Mouse (Mus musculus): ENCODE results near the gene Zfp46. TPM values are rescaled to one million over a fixed set of nuclear protein-coding genes. Genes with fewer than 3 reads are reported as not detected.

Gene Zfp46
- polyA plus RNA-seq, 1 experiment from 2014 or later, result 5.5 TPM

DNA sequence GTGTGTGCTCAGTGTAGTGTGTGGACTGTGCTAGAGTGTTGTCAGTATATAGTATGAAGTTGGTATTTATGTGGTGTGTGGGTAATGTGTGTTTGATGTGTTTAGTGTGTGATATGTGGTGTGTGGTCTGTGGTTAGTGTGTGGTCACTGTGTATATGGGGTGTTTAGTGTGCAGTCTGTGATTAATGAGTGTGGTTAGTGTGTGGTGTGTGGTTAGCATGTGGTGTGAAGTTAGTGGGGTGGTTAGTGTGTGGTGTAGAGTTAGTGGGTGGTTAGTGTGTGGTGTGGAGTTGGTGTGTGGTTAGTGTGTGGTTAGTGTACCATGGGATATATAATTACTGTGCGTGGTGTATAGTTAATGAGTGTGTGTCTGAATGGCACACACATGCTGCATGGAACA is 15.6 kb upstream of the Zfp46 start:
- Histone ChIP-seq H3K9me3 (replicated peaks) (peaks cover 5% of the 10 kb centered on the region; the same call in 1 of the 2 replicates), H3K4me3 (no peak overlapping the region), H3K4me2 (no peak overlapping the region), H3K9ac (no peak overlapping the region), H3K27ac (no peak overlapping the region), H3K27me3 (replicated peaks) (peaks cover 18% of the 10 kb centered on the region), H3K36me3 (peaks cover 10% of the 10 kb centered on the region; the same call in 1 of the 2 replicates), H3K4me1 (peaks cover 7% of the 10 kb centered on the region; the same call in 1 of the 2 replicates)
- WGBS (ENCODE audit: insufficient replicate concordance), result 55% methylated on average over 1 of the region's 1 CpGs
- ATAC-seq, result no peak

DNA sequence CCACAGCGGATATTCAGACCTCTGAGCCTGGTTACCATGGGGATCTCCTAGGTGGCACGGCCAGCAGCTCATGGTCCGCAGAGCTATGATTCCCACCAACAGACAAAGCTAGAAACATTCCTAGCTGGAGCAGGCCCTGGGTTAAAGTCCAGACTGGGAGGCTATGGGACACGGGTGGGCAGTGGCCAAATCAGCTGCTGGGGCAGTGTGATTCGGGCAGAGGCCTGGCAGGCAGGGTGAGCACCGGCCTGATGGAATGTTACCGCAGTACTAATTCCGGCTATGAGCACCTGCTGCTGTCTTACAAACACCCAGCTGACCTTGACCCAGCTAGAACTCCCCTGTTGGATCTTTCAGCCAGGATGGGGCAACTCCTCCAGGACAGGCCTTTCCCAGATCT is 13.8 kb upstream of the Zfp46 start:
- H3K4me2 ChIP-seq, result no peak overlapping the region
- H3K27ac ChIP-seq, result no peak overlapping the region
- ATAC-seq, result no peak
- 72% methylated on average over 8 of the region's 8 CpGs for WGBS (ENCODE audit: insufficient replicate concordance)
- peaks cover 10% of the 10 kb centered on the region; the same call in 1 of the 2 replicates for H3K36me3 ChIP-seq
- H3K9ac ChIP-seq, result no peak overlapping the region
- no peak overlapping the region for H3K4me3 ChIP-seq
- peaks cover 7% of the 10 kb centered on the region; the same call in 1 of the 2 replicates for H3K4me1 ChIP-seq
- H3K27me3 ChIP-seq (replicated peaks), result peaks cover 4% of the 10 kb centered on the region; the same call in 1 of the 2 replicates
- peaks cover 5% of the 10 kb centered on the region; the same call in 1 of the 2 replicates for H3K9me3 ChIP-seq (replicated peaks)

DNA sequence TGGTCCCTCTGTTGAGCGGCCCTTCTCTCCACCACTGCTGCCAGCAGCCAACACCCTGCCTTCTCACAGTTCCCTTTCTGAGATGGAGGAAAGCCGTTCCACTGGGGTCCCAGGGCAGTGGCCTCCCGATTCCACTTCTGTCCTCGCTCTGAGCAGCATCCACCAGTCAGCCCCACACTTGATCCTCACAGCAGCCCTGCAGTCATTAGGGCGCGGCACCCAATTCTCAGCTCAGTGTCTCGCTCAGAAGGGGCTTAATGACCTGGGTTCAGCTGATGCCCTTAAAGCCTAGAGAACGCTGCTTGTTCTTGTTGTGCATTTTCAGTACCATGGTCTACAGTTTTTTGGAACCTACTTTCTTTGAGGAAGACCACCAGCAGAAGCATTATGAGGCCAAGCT is 3.4 kb upstream of the Zfp46 start:
- Histone ChIP-seq H3K36me3 (no peaks in the 10 kb centered on the region), H3K27me3 (replicated peaks) (peaks cover 38% of the 10 kb centered on the region), H3K4me3 (no peak overlapping the region), H3K27ac (no peak overlapping the region), H3K4me2 (no peak overlapping the region), H3K9me3 (replicated peaks) (no peaks in the 10 kb centered on the region), H3K4me1 (peaks cover 17% of the 10 kb centered on the region), H3K9ac (no peak overlapping the region)
- no peak for ATAC-seq
- 69% methylated on average over 8 of the region's 8 CpGs for WGBS (ENCODE audit: insufficient replicate concordance)

DNA sequence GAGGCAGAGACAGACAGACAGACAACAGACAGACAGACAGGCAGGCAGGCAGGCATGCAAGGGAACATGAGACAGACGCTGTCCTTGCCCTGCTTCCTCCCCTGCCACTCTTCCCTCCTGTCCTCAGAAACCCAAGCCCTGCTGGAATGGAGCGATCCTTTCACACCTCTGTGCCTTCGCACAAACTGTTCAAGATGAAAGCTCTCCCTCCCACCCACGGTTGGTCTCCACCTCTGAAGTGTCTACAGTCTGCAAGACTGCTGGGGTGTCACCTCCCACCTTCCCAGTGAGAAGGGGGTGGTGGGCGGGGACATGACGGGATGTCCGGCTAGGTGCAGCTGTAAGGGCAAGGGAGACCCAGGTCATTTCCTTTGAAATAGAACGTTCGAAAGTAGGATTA is 2.9 kb upstream of the Zfp46 start:
- 53% methylated on average over 9 of the region's 9 CpGs for WGBS (ENCODE audit: insufficient replicate concordance)
- no peak overlapping the region for H3K4me3 ChIP-seq

DNA sequence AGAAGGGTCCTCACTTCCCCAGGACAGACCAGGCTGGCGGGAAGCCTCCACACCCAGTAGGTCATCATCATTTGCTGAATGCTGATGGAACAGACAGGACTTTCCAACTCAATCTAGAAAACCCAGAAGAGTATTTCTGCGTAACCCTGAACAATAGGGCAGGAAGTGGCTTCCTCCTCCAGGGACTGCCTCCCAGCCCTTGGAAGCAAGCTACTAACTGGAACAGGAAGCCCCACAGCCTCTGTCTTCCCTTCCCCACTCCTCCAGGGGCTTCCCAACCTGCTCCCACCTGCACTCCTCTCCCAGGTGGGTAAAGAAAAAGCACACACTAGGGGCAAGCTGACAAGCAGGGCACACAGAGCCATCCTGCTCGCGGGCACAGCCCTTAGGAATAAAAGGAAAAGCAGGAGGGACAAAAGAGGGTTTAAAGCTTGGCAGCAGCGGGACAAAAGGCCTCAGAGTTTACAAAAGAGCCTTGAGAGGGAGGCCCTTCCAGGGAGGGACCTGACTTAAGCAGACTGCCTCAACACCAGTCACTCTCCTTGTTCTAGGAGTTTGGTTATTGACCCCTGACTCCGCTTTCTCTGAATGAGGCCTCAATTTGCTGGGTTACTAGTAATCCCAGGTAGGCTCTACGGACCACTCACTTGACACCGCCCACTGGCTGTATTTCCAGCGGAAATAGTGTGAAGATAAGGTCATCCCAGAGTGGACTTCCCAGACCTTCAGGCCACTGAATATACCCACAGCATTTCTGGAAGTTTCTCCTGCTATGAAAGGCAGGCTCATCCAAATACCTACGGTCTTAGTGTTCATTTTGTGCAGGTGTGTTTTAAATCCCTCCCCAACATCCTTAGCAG is 1.6 kb upstream of the Zfp46 start:
- Histone ChIP-seq H3K4me3 (no peak overlapping the region), H3K27ac (peak overlapping the region; percentile 34), H3K36me3 (peaks cover 7% of the 10 kb centered on the region), H3K9ac (no peak overlapping the region), H3K4me1 (peaks cover 27% of the 10 kb centered on the region), H3K9me3 (replicated peaks) (no peaks in the 10 kb centered on the region), H3K4me2 (no peak overlapping the region), H3K27me3 (replicated peaks) (peaks cover 23% of the 10 kb centered on the region)
- 45% methylated on average over 10 of the region's 10 CpGs for WGBS (ENCODE audit: insufficient replicate concordance)
- no peak for ATAC-seq

More for the DNA sequence above, 2.9 kb upstream of the Zfp46 start:
- H3K27ac ChIP-seq, result no peak overlapping the region
- H3K4me2 ChIP-seq, result no peak overlapping the region
- H3K36me3 ChIP-seq, result no peaks in the 10 kb centered on the region
- ATAC-seq, result no peak
- H3K9me3 ChIP-seq (replicated peaks), result no peaks in the 10 kb centered on the region
- peaks cover 21% of the 10 kb centered on the region for H3K4me1 ChIP-seq
- no peak overlapping the region for H3K9ac ChIP-seq
- peaks cover 33% of the 10 kb centered on the region for H3K27me3 ChIP-seq (replicated peaks)

DNA sequence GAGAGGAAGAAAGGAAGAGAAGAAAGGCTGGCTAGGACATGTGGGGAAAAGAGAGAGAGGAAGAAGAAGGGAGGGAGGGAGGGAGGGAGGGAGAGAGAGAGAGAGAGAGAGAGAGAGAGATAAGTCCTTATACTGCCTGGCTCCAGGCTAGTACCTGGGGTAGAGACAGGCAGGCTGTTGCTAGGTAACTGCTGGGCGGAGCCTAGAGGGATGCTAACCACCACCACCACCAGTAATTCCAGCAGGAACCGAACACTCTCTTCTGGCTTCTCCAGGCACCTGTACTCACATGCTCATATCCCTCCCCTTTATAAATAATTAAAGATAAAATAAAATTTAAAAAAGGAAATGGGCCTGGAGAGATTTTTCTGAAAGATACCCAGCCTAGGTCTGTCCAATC is 700 bp upstream of the Zfp46 start:
- Histone ChIP-seq H3K4me3 (no peak overlapping the region), H3K4me1 (peaks cover 27% of the 10 kb centered on the region), H3K9ac (no peak overlapping the region), H3K9me3 (replicated peaks) (peaks cover 1% of the 10 kb centered on the region; the same call in 1 of the 2 replicates), H3K27me3 (replicated peaks) (peaks cover 23% of the 10 kb centered on the region), H3K27ac (0 out of 2 replicates have a peak overlapping the region, but pooled peaks have one; percentile 21), H3K36me3 (peaks cover 17% of the 10 kb centered on the region), H3K4me2 (no peak overlapping the region)
- 56% methylated on average over 2 of the region's 2 CpGs for WGBS (ENCODE audit: insufficient replicate concordance)
- ATAC-seq, result no peak

DNA sequence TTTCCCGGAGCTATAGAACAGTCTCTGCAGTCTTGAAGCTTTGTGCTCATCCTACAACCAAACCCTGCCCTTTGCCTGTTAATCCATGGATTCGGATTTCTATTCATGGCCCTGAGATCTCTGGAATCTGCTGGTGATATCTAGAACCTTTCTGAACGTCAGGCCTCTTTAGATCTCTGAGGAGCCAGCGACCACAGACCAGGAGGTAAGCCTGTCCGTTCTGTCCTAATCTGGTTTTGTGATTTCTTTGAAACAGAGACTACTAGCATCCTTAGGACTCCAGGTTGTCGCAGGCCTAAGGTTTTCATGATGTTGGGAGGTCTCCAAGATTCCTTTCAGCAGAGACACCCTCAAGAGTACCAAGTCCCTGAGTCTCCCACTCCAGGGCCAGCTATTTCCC is 408 bp downstream of the Zfp46 start:
- Histone ChIP-seq H3K4me2 (peak overlapping the region; percentile 87), H3K9me3 (replicated peaks) (peaks cover 7% of the 10 kb centered on the region; the same call in 1 of the 2 replicates), H3K27me3 (replicated peaks) (peaks cover 16% of the 10 kb centered on the region), H3K36me3 (peaks cover 28% of the 10 kb centered on the region), H3K9ac (peak overlapping the region; percentile 70), H3K27ac (peak overlapping the region; percentile 59; the same call in 1 of the 2 replicates), H3K4me1 (peaks cover 27% of the 10 kb centered on the region), H3K4me3 (peak overlapping the region; percentile 69)
- WGBS (ENCODE audit: insufficient replicate concordance), result 43% methylated on average over 6 of the region's 6 CpGs
- ATAC-seq, result no peak

DNA sequence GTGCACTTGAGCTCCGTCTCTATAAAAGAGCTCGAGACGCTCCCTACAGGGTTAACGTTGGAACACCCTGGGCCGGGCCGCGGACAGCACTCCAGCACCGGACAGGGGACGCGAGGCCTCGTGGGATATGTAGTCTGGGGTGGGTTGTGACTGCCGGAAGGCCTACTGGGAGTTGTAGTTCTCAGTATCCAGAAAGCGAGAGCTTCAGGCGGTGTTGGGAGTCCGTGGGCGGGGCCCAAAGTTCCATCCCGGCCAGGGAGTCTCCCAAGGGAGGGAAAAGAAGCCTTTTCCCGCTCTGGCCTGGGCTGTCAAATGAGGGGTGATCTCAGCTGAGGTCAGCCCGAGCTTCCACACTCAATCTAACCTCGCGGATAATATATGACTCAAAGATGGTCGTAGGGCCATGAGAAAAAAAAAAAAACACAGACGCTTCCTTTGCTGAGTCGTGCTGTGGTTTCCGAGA is 896 bp downstream of the Zfp46 start:
- WGBS (ENCODE audit: insufficient replicate concordance), result under 1% methylated on average over 25 of the region's 25 CpGs
- Histone ChIP-seq H3K36me3 (peaks cover 33% of the 10 kb centered on the region), H3K27ac (peak overlapping the region; percentile 65), H3K9ac (peak overlapping the region; percentile 70), H3K4me1 (peaks cover 27% of the 10 kb centered on the region), H3K4me3 (peak overlapping the region; percentile 69), H3K27me3 (replicated peaks) (peaks cover 16% of the 10 kb centered on the region), H3K9me3 (replicated peaks) (peaks cover 12% of the 10 kb centered on the region), H3K4me2 (peak overlapping the region; percentile 87)
- peak; percentile 94 for ATAC-seq

DNA sequence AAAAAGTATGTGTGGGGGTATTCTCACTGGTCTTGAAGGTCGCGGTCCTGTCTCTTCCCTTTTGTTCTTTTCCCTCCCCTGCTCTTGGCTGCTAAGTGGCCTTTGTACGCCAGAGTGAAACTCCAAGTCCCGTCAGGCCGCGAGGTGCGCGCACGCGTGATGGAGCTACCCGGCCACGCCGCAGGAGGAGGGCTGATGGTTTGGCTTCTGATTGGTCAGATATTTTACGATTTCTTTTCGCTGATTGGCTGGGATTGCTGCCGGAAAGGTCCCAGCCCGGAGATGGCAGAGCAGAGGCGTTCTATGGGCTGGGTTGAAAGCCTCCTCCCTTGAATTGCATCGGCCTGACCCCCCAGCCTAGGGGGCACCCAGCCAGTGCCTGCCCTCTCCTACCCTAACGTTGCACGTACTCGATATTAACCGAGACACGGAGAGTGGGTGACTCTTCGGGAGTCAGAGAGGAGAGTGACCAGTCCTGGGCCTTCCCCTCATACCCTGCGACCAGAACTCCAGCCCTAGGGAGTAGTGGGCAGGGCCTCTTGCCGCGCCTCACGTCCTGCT is 1.4 kb downstream of the Zfp46 start:
- H3K36me3 ChIP-seq, result peaks cover 38% of the 10 kb centered on the region
- peak overlapping the region; percentile 87 for H3K4me2 ChIP-seq
- H3K4me3 ChIP-seq, result peak overlapping the region; percentile 69
- peak overlapping the region; percentile 65 for H3K27ac ChIP-seq
- H3K4me1 ChIP-seq, result peaks cover 27% of the 10 kb centered on the region
- peak overlapping the region; percentile 70 for H3K9ac ChIP-seq
- peaks cover 11% of the 10 kb centered on the region for H3K27me3 ChIP-seq (replicated peaks)
- ATAC-seq, result peak; percentile 89
- WGBS (ENCODE audit: insufficient replicate concordance), result under 1% methylated on average over 29 of the region's 29 CpGs
- H3K9me3 ChIP-seq (replicated peaks), result peaks cover 16% of the 10 kb centered on the region

DNA sequence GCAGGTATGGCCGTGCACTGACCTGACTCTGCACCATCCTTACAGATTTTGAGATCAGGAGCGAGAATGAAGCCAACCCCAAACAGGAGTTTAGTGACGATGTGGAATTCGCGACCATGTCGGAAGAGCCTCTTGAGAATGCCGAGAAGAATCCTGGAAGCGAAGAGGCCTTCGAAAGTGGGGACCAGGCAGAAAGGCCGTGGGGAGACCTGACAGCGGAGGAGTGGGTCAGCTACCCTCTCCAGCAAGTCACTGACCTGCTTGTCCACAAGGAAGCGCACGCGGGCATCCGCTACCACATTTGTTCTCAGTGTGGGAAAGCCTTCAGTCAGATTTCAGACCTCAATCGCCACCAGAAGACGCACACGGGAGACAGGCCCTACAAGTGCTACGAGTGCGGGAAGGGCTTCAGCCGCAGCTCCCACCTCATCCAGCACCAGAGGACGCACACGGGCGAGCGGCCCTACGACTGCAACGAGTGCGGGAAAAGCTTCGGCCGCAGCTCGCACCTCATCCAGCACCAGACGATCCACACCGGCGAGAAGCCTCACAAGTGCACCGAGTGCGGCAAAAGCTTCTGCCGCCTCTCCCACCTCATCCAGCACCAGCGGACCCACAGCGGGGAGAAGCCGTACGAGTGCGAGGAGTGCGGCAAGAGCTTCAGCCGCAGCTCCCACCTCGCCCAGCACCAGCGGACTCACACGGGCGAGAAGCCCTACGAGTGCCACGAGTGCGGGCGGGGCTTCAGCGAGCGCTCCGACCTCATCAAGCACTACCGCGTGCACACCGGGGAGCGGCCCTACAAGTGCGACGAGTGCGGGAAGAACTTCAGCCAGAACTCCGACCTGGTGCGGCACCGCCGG is 5.7 kb downstream of the Zfp46 start:
- Histone ChIP-seq H3K9me3 (replicated peaks) (peaks cover 16% of the 10 kb centered on the region), H3K27me3 (replicated peaks) (no peaks in the 10 kb centered on the region), H3K4me1 (peaks cover 10% of the 10 kb centered on the region), H3K4me3 (no peak overlapping the region), H3K9ac (no peak overlapping the region), H3K36me3 (peaks cover 64% of the 10 kb centered on the region), H3K4me2 (no peak overlapping the region), H3K27ac (no peak overlapping the region)
- WGBS (ENCODE audit: insufficient replicate concordance), result 82% methylated on average over 66 of the region's 66 CpGs
- no peak for ATAC-seq

DNA sequence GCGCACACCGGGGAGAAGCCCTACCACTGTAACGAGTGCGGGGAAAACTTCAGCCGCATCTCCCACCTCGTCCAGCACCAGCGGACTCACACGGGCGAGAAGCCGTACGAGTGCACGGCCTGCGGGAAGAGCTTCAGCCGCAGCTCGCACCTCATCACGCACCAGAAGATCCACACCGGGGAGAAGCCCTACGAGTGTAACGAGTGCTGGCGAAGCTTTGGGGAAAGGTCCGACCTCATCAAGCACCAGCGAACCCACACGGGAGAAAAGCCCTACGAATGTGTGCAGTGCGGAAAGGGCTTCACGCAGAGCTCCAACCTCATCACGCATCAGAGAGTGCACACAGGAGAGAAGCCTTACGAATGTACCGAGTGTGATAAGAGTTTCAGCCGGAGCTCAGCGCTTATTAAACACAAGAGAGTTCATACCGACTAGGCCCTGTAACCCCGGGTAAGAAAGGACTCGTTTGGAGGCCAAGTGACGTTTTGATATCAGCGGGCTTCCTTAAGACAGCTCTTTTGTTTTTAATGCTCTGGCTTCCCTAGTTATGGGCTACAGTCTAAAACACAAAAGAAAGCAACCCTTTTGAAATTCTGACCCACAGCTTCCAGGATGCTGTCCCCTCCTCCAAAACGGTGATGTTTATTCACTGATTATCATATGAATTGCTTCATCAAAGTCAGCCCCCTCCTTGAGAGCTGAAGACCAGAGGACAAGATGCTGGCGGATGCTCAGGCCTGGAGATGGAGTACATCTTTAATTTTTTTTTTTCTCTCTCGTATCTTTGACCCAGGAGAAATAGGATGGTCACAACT is 6.5 kb downstream of the Zfp46 start:
- 84% methylated on average over 39 of the region's 39 CpGs for WGBS (ENCODE audit: insufficient replicate concordance)

More for the DNA sequence above, 6.5 kb downstream of the Zfp46 start:
- peaks cover 11% of the 10 kb centered on the region for H3K4me1 ChIP-seq
- H3K9ac ChIP-seq, result no peak overlapping the region
- no peaks in the 10 kb centered on the region for H3K27me3 ChIP-seq (replicated peaks)
- peaks cover 64% of the 10 kb centered on the region for H3K36me3 ChIP-seq
- H3K4me2 ChIP-seq, result no peak overlapping the region
- H3K9me3 ChIP-seq (replicated peaks), result peaks cover 16% of the 10 kb centered on the region
- no peak overlapping the region for H3K27ac ChIP-seq
- no peak overlapping the region for H3K4me3 ChIP-seq
- no peak for ATAC-seq
